Mouse (Mus musculus) embryonic fibroblast, embryonic 13.5 days (primary cell): ENCODE measurements at regions not wholly inside any gene's neighbourhood (a gene's known extent, or its start where the extent isn't known, plus 50 kb on each side); places are given as distances from the start of the nearest gene placed in this dataset.

Experiments
- CTCF ChIP-seq: IDR thresholded peaks from 2 replicates; pipeline ENCODE4 v1.5.1; 2011; ENCODE audit warnings: mild to moderate bottlenecking, control low read depth, low read length, moderate library complexity, borderline replicate concordance; ENCODE audit not compliant: insufficient read depth
- POLR2A ChIP-seq: IDR thresholded peaks from 2 replicates; pipeline ENCODE4 v1.6.1; 2011; ENCODE audit warnings: low read depth, mild to moderate bottlenecking, control low read depth, low read length, moderate library complexity

GRCm38 (mm10) chr13:58471704-58472103, 68.6 kb upstream of the Hnrnpk start:
- TF ChIP-seq CTCF = no peak
- no peak for TF ChIP-seq POLR2A
